Mouse (Mus musculus) kidney, adult 18-20 months (tissue): ENCODE measurements around the gene Prr3.
"Not testable (repeated sequence)": the region's sequence is repeated elsewhere in the genome, so short reads cannot be mapped to it uniquely, and the experiment has no call there.

Experiments
- DNase-seq: peaks from one replicate; pipeline ENCODE4 v3.0.0; 2021

Prr3 gene

GRCm38 (mm10) chr17:35935763-35936162 is 44.3 kb downstream of the Prr3 start:
- not testable (repeated sequence) for DNase-seq

- no peak for DNase-seq
These were observed 47.4 kb downstream of the Prr3 start for GRCm38 (mm10) chr17:35932608-35933007.

- DNase-seq = no peak
These were observed 49.4 kb downstream of the Prr3 start for GRCm38 (mm10) chr17:35930627-35931026.

GRCm38 (mm10) chr17:35929534-35929933 is 50.5 kb downstream of the Prr3 start:
- DNase-seq = no peak

GRCm38 (mm10) chr17:35927471-35927870 is 52.6 kb downstream of the Prr3 start:
- no peak for DNase-seq

- no peak for DNase-seq
These were observed 56.8 kb downstream of the Prr3 start for GRCm38 (mm10) chr17:35923281-35923680.

GRCm38 (mm10) chr17:35922566-35922965 is 57.5 kb downstream of the Prr3 start:
- peak; percentile 18 for DNase-seq
